18 mouse cellular contexts compared by ENCODE assay signal in genomic region chr6:67129626-67130025, GRCm38 (mm10).
DNase-seq lines count a peak whose midpoint lies in the region; ATAC-seq and TF ChIP-seq lines count a peak whose summit lies in the region.
"Had no signal": no experiment of that assay in that cellular context is flagged by ENCODE, and none has a peak within 500 bp of the region (broad histone marks: within the 10 kb centered on the region; RNA-seq: fewer than 3 reads in every experiment).

No protein-coding gene starts in this region.

- peak; percentile 45 for ATAC-seq in cerebellum, adult (ENCODE audit: insufficient number of reproducible peaks, low FRiP score, low TSS enrichment)
- ATAC-seq: midbrain, embryonic 13.5 days; Patski had no signal

- H3K27me3 ChIP-seq in myocyte (ENCODE audit: control insufficient read depth, insufficient read depth, insufficient read length) = no peaks in the 10 kb centered on the region
- H3K27me3 ChIP-seq: midbrain, embryonic 13.5 days; Patski had no signal

- H3ac ChIP-seq in myocyte (ENCODE audit: control insufficient read depth, insufficient read length) = no peak overlapping the region

- no peak overlapping the region for H3K4me3 ChIP-seq in myocyte
- H3K4me3 ChIP-seq: embryonic facial prominence, embryonic 10.5 days; layer of hippocampus, adult 2 months; midbrain, embryonic 13.5 days had no signal

- H3K36me3 ChIP-seq in myocyte (ENCODE audit: control insufficient read depth, insufficient read depth) = no peaks in the 10 kb centered on the region
- H3K36me3 ChIP-seq: embryonic facial prominence, embryonic 10.5 days; midbrain, embryonic 13.5 days had no signal

- H3K4me2 ChIP-seq in myocyte (ENCODE audit: low read depth) = peak overlapping the region; percentile 36
- H3K4me2 ChIP-seq: liver, embryonic 11.5 days; midbrain, embryonic 13.5 days had no signal

- H3K79me2 ChIP-seq in myocyte (ENCODE audit: control insufficient read depth, insufficient read depth) = no peaks in the 10 kb centered on the region

- no peak for DNase-seq in cerebellum, postnatal 36 days
- peak; percentile 19 for DNase-seq in layer of hippocampus, adult 11-12 months (ENCODE audit: low spot score)
- DNase-seq in layer of hippocampus, postnatal 14 days (ENCODE audit: low spot score in 2 of 2) = no peak
- peak; percentile 37 to 48 for DNase-seq in cerebellum, postnatal 25 days
- DNase-seq in lung, postnatal 10 days = no peak
- DNase-seq in kidney, adult 9 months = no peak
- DNase-seq: adrenal gland, adult 8-10 months; gastrocnemius, postnatal 25 days; kidney, adult 11 months; kidney, postnatal 10 days; lung, adult 2 months had no signal

- no peak for TF ChIP-seq POLR2A in myocyte (IDR thresholded peaks at IDR 0.05; ENCODE audit: insufficient read length, low read depth)

TF ChIP-seq in myocyte, 11 proteins besides CTCF, POLR2A, EP300 and RAD21:
- TF ChIP-seq TCF12 (IDR thresholded peaks at IDR 0.05; ENCODE audit: insufficient read depth, poor library complexity, severe bottlenecking) = no peak

Comparison
In these comparisons a context has a peak if more than half of its experiments do, and no peak if none do; other contexts are left out.
1. DNase-seq: peak in layer of hippocampus, adult 11-12 months (single experiment) and cerebellum, postnatal 25 days (2 of 2); none in cerebellum, postnatal 36 days (0 of 2), layer of hippocampus, postnatal 14 days (0 of 2), lung, postnatal 10 days (single experiment) and kidney, adult 9 months (single experiment).